Mouse (Mus musculus) kidney, embryonic 16.5 days (tissue): Measurements from ENCODE around the gene Fam169b. TPM values are rescaled to one million over a fixed set of nuclear protein-coding genes. Genes with fewer than 3 reads are reported as not detected.
"Not testable (repeated sequence)": the region's sequence is repeated elsewhere in the genome, so short reads cannot be mapped to it uniquely, and the experiment has no call there.

Source experiments
- ATAC-seq: fragments of 200-750 bp; cut with Nextera tagmentation; 2 replicates; pipeline ENCODE4 v1.8.0; 2017; ENCODE audit warnings: moderate TSS enrichment; ENCODE audit not compliant: low FRiP score, low TSS enrichment
- H3K27ac ChIP-seq: fragments of 300-500 bp; sonication (generic); 2 replicates; pipeline ENCODE4 v1.5.1; 2014; ENCODE audit warnings: low read length
- H3K27me3 ChIP-seq: fragments of 300-500 bp; sonication (generic); 2 replicates; pipeline ENCODE4 v1.6.1; 2014; ENCODE audit warnings: low read length, control low read depth, mixed read lengths; ENCODE audit not compliant: insufficient read depth
- H3K36me3 ChIP-seq: fragments of 300-500 bp; sonication (generic); 2 replicates; pipeline ENCODE4 v1.6.1; 2014; ENCODE audit warnings: low read length, control low read depth, mixed read lengths; ENCODE audit not compliant: insufficient read depth
- H3K4me1 ChIP-seq: fragments of 300-500 bp; sonication (generic); 2 replicates; pipeline ENCODE4 v1.6.1; 2014; ENCODE audit warnings: low read length, control low read depth, mixed read lengths; ENCODE audit not compliant: insufficient read depth
- H3K4me2 ChIP-seq: fragments of 300-500 bp; sonication (generic); replicated peaks from 2 replicates; pipeline ENCODE4 v1.6.1; 2014; ENCODE audit warnings: low read depth, low read length
- H3K4me3 ChIP-seq: fragments of 300-500 bp; sonication (generic); 2 replicates; pipeline ENCODE4 v1.5.1; 2014; ENCODE audit warnings: mild to moderate bottlenecking, low read length
- H3K9ac ChIP-seq: fragments of 300-500 bp; sonication (generic); replicated peaks from 2 replicates; pipeline ENCODE4 v1.6.1; 2014; ENCODE audit warnings: low read length
- H3K9me3 ChIP-seq: fragments of 300-500 bp; sonication (generic); 2 replicates; pipeline ENCODE4 v1.6.1; 2016; ENCODE audit warnings: low read length, control low read depth
- WGBS: fragments of 180-500 bp; shearing (Covaris S2); extraction: QIAGEN DNeasy Blood & Tissue Kit; methylation state at CpG from one replicate; pipeline ENCODE4 v1.1.7; 2014; 5-methylcytosine and 5-hydroxymethylcytosine counted together
- polyA plus RNA-seq: library from polyadenylated mRNA; unstranded; fragments of >200 nt; fragmentation: Nextera tagmentation; extraction: Ambion mirVana; gene quantifications from 2 replicates; pipeline ENCODE4 v1.2.1, GENCODE M21; 2015

The Fam169b gene
- polyA plus RNA-seq, 1 experiment from 2014 or later = 1.1 TPM

- no peak overlapping the region for H3K4me2 ChIP-seq
- H3K9me3 ChIP-seq = no peaks in the 10 kb centered on the region
- no peak overlapping the region for H3K4me3 ChIP-seq
- 55% methylated on average over 9 of the region's 9 CpGs for WGBS
- no peak overlapping the region for H3K9ac ChIP-seq
- H3K36me3 ChIP-seq = no peaks in the 10 kb centered on the region
- ATAC-seq = no peak
- no peaks in the 10 kb centered on the region for H3K27me3 ChIP-seq
- no peak overlapping the region for H3K27ac ChIP-seq
- H3K4me1 ChIP-seq = peaks cover 17% of the 10 kb centered on the region
These were observed 1.3 kb downstream of the Fam169b start for GRCm38 (mm10) chr7:68274951-68275350.

GRCm38 (mm10) chr7:68275445-68275837, 1.8 kb downstream of the Fam169b start:
- H3K4me1 ChIP-seq = peaks cover 17% of the 10 kb centered on the region
- H3K27ac ChIP-seq, H3K27me3 ChIP-seq, H3K9me3 ChIP-seq, H3K36me3 ChIP-seq, ATAC-seq: not testable (repeated sequence)
- WGBS = 58% methylated on average over 9 of the region's 9 CpGs
- peak overlapping the region; percentile 74 for H3K4me2 ChIP-seq
- peak overlapping the region; percentile 54; the same call in 1 of the 2 replicates for H3K9ac ChIP-seq
- peak overlapping the region; percentile 40 for H3K4me3 ChIP-seq

- no peaks in the 10 kb centered on the region for H3K27me3 ChIP-seq
- peaks cover 17% of the 10 kb centered on the region for H3K4me1 ChIP-seq
- WGBS = 5% methylated on average over 35 of the region's 36 CpGs
- H3K9me3 ChIP-seq = no peaks in the 10 kb centered on the region
- H3K9ac ChIP-seq = peak overlapping the region; percentile 54
- H3K4me2 ChIP-seq = peak overlapping the region; percentile 74
- no peaks in the 10 kb centered on the region for H3K36me3 ChIP-seq
- peak; percentile 63 for ATAC-seq
- H3K4me3 ChIP-seq = peak overlapping the region; percentile 40
- no peak overlapping the region for H3K27ac ChIP-seq
These were observed 2.4 kb downstream of the Fam169b start for GRCm38 (mm10) chr7:68275838-68276731.

- Histone ChIP-seq H3K27me3 (no peaks in the 10 kb centered on the region), H3K9ac (no peak overlapping the region), H3K27ac (peak overlapping the region; percentile 17; the same call in 1 of the 2 replicates), H3K36me3 (no peaks in the 10 kb centered on the region), H3K4me3 (no peak overlapping the region), H3K4me2 (no peak overlapping the region), H3K4me1 (peaks cover 17% of the 10 kb centered on the region), H3K9me3 (no peaks in the 10 kb centered on the region)
- ATAC-seq = peak; percentile 52
- 27% methylated on average over 11 of the region's 11 CpGs for WGBS
These were observed 3.6 kb downstream of the Fam169b start for GRCm38 (mm10) chr7:68277054-68277896.

GRCm38 (mm10) chr7:68277897-68278270, 4.2 kb downstream of the Fam169b start:
- Histone ChIP-seq H3K4me1 (peaks cover 17% of the 10 kb centered on the region), H3K36me3 (no peaks in the 10 kb centered on the region), H3K27ac (no peak overlapping the region), H3K4me3 (no peak overlapping the region), H3K9ac (no peak overlapping the region), H3K4me2 (no peak overlapping the region), H3K9me3 (no peaks in the 10 kb centered on the region), H3K27me3 (no peaks in the 10 kb centered on the region)
- ATAC-seq = no peak
- WGBS = 69% methylated on average over 4 of the region's 4 CpGs

- no peak overlapping the region for H3K9ac ChIP-seq
- H3K27me3 ChIP-seq = no peaks in the 10 kb centered on the region
- no peak overlapping the region for H3K27ac ChIP-seq
- peaks cover 17% of the 10 kb centered on the region for H3K4me1 ChIP-seq
- no peak overlapping the region for H3K4me2 ChIP-seq
- no peak for ATAC-seq
- no peaks in the 10 kb centered on the region for H3K36me3 ChIP-seq
- H3K4me3 ChIP-seq = no peak overlapping the region
- no peaks in the 10 kb centered on the region for H3K9me3 ChIP-seq
- WGBS = 96% methylated on average over 6 of the region's 6 CpGs
These were observed 4.7 kb downstream of the Fam169b start for GRCm38 (mm10) chr7:68278385-68278784.

GRCm38 (mm10) chr7:68278908-68279307, 5.3 kb downstream of the Fam169b start:
- Histone ChIP-seq H3K9me3 (no peaks in the 10 kb centered on the region), H3K4me2 (no peak overlapping the region), H3K27me3 (no peaks in the 10 kb centered on the region), H3K9ac (no peak overlapping the region), H3K4me1 (peaks cover 17% of the 10 kb centered on the region), H3K4me3 (no peak overlapping the region), H3K36me3 (no peaks in the 10 kb centered on the region), H3K27ac (no peak overlapping the region)
- ATAC-seq = no peak
- 70% methylated on average over 6 of the region's 6 CpGs for WGBS

GRCm38 (mm10) chr7:68279481-68279880, 5.8 kb downstream of the Fam169b start:
- Histone ChIP-seq H3K4me1 (peaks cover 17% of the 10 kb centered on the region), H3K27me3 (no peaks in the 10 kb centered on the region), H3K9ac (no peak overlapping the region), H3K36me3 (no peaks in the 10 kb centered on the region), H3K4me2 (no peak overlapping the region), H3K27ac (no peak overlapping the region), H3K9me3 (no peaks in the 10 kb centered on the region), H3K4me3 (no peak overlapping the region)
- no peak for ATAC-seq
- WGBS = 90% methylated on average over 7 of the region's 7 CpGs

- Histone ChIP-seq H3K27ac (no peak overlapping the region), H3K9ac (no peak overlapping the region), H3K36me3 (no peaks in the 10 kb centered on the region), H3K27me3 (no peaks in the 10 kb centered on the region), H3K4me1 (peaks cover 19% of the 10 kb centered on the region), H3K4me2 (no peak overlapping the region), H3K9me3 (no peaks in the 10 kb centered on the region), H3K4me3 (no peak overlapping the region)
- WGBS = 85% methylated on average over 19 of the region's 19 CpGs
- no peak for ATAC-seq
These were observed 6.8 kb downstream of the Fam169b start for GRCm38 (mm10) chr7:68280352-68280869.
